Mouse (Mus musculus): ENCODE measurements around the gene Xbp1.

- no peak for TF ChIP-seq CTCF (IDR thresholded peaks at IDR 0.05; ENCODE audit: low read depth, low read length)
- no peak for TF ChIP-seq POLR2A (IDR thresholded peaks at IDR 0.05; ENCODE audit: insufficient read depth, low read length)
- no peak for TF ChIP-seq EP300 (IDR thresholded peaks at IDR 0.05; ENCODE audit: insufficient read depth, low read depth, low read length)
Observed at GRCm38 (mm10) chr11:5566506-5566905, 46.0 kb downstream of the Xbp1 start.
